Mouse (Mus musculus) cerebellum, adult 11 months (tissue): Measurements from ENCODE around the gene Dedd2.
A peak's percentile ranks its signal among the peaks of the same experiment; 100 is the strongest.

ENCODE experiments used
- DNase-seq: peaks from one replicate; pipeline ENCODE4 v3.0.0; 2022

The Dedd2 gene

DNA sequence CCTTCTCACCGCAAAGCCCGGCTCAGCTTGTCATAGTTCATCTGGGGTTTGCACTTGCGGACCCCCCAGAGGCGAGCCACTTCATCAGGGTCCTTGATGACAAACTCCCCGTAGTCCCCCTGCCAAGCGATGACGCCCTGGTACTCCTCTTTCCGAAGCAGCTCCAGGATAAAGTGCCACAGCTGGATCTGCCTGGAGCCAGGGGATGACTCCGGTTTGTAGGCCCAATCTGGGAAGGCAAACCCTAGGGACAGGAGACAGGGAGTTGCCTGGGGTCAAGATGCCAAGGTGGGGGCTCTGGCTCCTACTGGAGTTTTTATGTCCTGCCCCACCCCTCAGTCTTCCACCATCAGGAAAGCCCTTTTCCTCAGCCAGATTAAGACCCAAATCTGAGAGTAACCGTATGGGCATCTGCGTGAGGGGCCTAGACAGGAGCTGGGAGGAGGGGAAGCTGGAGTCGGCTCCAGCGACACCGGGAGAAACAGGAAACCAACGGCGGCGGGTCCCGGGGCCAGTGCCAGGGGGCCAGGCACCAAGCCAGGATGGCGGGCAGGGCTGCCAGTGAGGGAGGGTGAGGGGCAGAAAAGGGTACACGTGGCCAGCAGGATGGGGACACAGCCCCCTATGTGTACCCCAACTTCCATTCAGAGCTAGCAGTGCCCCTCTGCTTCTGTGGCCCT lies 25.8 kb upstream of the Dedd2 start:
- peak; percentile 59 for DNase-seq

GRCm38 (mm10) chr7:25244562-25245369 lies 24.4 kb upstream of the Dedd2 start:
- no peak for DNase-seq

GRCm38 (mm10) chr7:25243361-25243760 lies 22.9 kb upstream of the Dedd2 start:
- no peak for DNase-seq

DNA sequence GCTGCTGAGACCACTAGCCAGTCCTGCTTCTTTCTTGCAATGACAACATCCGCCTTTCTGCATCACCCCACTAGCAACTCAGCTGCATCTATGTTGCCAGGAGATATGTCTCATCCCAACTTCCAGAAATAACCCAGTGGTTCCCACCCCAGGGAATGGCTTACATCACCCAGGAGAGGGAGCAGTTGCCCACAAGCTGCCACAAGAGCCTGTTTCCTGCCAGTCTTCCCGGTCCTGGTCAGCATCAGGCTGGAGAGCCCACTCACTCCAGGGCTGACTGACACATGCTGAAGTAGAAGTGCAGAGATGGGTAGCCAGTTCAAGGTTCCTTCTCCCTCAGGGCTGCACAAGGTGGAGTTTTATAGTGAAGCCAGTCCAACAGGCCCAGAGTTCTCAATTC lies 20.6 kb upstream of the Dedd2 start:
- DNase-seq, result no peak

DNA sequence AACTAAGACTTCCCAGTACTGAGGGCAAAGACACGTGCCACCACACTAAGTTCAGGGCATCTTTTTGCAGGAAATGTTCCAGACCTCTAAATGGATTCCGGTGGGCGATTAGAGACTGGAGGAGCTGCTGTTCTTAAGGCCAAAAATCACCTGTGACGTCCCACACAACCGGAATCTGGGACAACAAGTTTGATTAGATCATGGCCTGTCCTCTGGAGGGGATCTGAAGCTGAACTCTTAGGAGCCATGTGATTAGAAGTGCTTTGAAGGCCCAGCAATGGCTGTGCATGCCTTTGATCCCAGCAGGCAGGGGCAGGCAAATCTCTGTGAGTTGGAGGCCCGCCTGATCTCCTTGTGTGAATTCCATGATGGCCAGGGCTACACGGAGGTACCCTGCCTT lies 20.2 kb upstream of the Dedd2 start:
- DNase-seq, result no peak

DNA sequence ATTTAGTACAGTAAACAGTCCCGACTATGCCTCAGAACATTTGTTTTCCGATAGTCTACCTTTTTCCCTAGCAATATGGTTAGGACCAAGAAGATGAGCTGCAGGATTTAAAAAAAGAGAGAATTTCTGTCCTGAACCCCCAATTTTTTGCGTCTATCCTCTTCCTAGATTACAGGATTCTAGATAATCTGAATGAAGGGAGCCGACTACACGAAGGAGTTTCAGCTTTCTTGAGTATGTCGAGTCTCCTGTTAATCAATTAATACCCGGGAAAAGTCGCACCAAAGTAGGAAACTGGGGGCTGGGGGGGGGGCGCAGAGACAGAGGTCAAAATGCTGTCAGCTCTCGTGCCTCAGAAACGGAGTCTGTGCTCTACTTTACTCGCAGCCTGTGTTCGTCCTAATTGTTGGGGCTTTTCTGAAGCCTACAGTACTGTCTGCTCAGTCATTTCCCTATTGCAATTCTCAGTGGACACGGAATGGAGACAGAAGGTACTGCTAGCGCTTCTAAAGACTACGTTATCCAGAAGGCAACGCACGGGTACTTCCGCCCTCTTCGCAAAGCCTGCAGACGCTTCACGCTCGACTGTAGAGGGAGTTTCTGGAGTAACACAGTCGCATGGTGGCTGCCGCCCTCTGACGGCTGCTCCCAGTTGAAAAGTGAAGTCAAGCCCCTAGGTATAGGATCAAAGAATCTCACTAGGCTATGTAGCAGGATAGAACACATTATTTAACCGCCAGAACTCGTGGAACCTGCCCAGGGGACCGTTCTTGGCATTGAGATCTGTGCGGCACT lies 18.6 kb upstream of the Dedd2 start:
- DNase-seq, result peak; percentile 83

- DNase-seq, result peak; percentile 93
Measured at GRCm38 (mm10) chr7:25238015-25238706, 17.7 kb upstream of the Dedd2 start.

GRCm38 (mm10) chr7:25237249-25238014 lies 17.0 kb upstream of the Dedd2 start, which contains the start of gene Gsk3a:
TSS of gene Gsk3a (minus strand) at chr7:25237851.
- DNase-seq, result peak; percentile 97

GRCm38 (mm10) chr7:25235526-25235925 lies 15.1 kb upstream of the Dedd2 start:
- DNase-seq, result peak; percentile 28

DNA sequence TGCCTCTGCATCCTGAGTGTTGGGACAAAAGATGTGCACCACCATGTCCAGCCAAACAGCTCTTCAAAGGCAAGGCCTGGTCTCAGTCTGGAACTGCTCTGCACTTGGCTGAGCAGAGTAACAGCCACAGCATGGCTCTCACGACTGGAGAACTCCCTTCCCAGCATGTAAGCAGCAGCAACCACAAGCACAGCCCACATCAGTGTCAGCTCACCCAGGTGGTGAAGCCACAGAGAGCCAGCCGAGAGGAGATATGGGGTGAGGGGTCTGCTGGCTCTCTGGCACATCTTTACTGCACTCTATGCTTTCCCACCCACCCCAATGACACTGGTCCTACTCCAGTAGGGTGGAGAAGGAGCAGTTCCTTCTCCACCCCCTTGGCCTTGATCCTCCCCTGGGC lies 12.6 kb upstream of the Dedd2 start:
- DNase-seq, result no peak

DNA sequence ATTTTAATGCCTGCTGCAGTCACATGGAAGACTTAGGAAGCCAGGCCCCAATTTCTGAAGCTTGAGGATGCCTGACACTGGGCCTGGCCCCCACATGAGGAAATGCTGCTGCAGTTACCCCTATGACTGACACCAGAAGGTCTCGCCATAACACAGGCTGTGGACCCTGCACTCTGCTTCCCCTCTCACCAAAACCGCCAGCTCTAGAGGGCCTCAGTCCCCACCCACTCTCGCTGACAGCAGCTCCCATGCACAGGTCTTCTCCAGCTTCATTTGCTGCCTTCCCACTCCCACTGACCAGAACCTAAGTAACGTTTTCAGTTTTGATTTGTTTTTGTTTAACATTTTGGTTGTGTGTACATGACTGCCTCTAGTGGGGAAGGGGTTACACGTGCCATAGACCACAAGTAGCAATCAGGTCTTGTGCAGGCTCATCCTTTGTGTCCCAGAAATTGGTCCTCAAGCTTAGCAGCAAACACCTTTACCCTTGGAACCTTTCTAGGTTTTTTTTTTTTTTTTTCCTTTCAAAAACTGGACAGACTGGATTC lies 11.8 kb upstream of the Dedd2 start:
- peak; percentile 8 for DNase-seq

GRCm38 (mm10) chr7:25230690-25231285 lies 10.4 kb upstream of the Dedd2 start:
- DNase-seq, result no peak

GRCm38 (mm10) chr7:25227523-25228300 lies 7.3 kb upstream of the Dedd2 start:
- DNase-seq, result no peak

DNA sequence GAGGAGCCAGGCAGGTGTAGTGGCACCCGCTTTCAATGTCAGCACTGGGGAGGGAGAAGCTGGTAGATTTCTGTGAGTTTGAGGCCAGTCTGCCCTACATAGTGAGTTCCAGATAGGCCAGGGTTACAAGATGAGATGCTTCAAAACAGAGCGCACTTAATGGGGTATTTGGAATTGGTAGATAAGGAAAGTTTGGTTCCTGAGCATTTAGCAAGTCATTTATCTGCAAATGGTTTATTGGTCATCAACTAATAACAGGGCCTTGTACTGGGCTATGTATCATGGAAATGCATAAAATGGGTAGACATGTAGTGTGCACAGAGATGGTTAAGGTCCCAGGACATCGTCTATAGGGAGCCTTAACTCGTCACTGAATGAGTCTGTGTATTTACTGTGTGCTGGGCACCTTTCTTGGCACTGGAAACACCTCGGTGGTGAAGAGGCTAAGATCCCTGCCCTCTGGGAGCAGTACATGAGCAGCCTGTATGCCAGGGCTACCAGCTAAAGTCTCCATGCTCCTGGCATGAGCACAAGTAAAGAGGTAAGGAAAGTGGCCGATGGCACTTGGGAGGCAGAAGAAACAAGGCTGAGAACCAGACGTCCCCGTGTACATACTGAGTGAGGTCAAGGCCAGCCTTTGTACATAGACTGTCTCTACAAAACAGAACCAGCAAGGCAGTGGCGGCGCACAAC lies 2.0 kb upstream of the Dedd2 start:
- no peak for DNase-seq

DNA sequence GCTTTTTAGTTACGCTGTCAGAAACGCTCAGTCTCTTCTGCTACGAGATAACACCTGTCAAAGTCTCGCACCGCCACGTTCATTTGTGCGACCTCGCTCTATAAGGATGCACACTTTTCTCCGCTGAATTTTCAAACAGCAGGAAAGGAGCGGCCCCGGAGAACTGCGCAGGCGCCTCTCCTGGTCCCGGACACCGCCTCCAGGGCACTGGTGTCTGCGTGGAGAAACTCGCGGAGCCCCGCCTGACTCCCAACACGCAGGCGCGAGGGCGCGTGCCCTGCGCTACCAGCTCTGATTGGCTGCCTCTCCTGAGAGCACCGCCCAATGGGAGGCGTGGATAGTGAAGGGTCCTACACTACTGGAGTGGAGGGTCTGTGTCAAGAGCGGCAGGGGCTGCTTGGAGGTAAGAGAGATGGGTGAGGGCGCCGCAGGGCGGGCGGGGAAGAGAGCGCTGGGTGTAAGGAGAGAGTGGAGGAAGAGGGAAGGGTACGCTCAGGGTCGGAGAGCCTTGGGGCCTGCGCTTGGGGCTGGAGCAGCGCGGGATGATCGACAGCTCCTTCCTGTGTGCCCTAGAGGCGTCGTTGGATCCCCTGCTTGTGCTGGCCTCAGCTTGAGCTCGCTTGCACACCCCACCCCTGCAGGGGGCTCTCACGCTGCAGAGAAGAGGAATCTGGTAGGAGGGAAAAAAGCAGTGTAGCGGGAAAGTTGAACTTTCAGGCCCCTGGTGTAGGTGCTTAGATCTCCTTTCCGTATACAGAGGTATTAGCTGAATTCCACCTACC lies 878 bp upstream of the Dedd2 start, which contains the start of gene Zfp526:
TSS of gene Zfp526 (plus strand) at position 324 of the 782 bp plus-strand sequence.
- DNase-seq, result peak; percentile 96

DNA sequence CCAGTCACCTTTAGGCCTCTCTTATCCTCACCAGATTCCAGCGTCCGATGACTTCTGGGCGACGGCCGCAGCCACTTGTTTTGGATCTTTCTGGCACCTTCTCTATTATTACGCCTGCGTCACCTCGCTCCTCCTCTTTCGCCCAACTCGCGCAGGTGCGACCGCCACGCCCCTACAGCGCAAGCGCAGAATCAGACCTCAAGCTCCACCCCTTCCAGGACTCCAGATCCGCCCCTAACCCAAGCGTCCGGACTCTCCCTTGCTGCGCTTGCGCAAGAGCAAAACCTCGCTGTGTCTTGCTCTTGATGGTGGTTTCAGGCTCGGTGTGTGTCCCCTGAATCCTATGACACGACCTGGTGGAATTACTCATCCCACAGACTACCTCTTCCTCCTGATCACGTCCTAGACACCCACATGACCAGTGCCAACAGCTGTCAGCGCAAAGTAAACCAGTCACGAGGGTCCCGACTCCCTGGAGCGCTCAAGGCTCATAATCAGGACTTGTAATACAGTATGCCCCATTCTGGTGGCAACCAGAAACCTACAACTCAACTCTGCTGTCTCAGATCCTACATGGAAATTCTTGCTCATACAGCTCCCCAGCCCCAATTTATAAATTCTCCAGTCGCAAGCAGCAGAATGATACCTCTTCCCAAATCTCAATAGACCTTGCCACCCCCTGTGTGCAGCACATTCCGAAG lies 509 bp downstream of the Dedd2 start:
- DNase-seq, result peak; percentile 96

- no peak for DNase-seq
Measured at GRCm38 (mm10) chr7:25219416-25219750, 1.0 kb downstream of the Dedd2 start.

GRCm38 (mm10) chr7:25218705-25219415 lies 1.6 kb downstream of the Dedd2 start:
- DNase-seq, result peak; percentile 56
